Mouse (Mus musculus) monocyte, adult 2 months (primary cell): ENCODE measurements at regions not wholly inside any gene's neighbourhood (a gene's known extent, or its start where the extent isn't known, plus 50 kb on each side); places are given as distances from the start of the nearest gene placed in this dataset.
A peak's percentile ranks its signal among the peaks of the same experiment; 100 is the strongest.

Source experiments
- DNase-seq, 2 experiments: peaks; one replicate each; pipeline ENCODE4 v3.0.0; 2022; ENCODE audit warnings: low spot score in 2 of 2, low read depth in 1 of 2

DNA sequence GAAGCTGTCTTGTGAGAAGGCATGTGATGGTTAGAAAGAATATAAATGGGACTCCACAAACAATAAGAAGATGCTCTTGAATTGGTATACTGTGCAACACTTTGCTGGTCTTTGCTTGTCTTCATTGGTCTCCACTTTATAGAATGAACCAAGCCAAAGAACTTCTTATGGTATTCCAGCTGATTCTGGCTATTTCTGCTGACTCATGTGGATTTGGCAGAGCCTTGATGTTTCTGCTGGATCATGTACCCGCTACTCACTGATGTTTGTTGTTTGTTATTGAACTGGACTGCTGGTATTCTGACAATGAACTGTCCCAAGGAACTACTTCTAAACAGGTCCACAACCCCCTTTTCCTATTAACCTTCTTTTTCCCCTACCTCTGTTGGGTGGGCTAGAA lies 234.5 kb upstream of the Prep start:
- DNase-seq = no peak

GRCm38 (mm10) chr10:44826271-44826670 lies 240.7 kb upstream of the Prep start:
- DNase-seq = no peak

DNA sequence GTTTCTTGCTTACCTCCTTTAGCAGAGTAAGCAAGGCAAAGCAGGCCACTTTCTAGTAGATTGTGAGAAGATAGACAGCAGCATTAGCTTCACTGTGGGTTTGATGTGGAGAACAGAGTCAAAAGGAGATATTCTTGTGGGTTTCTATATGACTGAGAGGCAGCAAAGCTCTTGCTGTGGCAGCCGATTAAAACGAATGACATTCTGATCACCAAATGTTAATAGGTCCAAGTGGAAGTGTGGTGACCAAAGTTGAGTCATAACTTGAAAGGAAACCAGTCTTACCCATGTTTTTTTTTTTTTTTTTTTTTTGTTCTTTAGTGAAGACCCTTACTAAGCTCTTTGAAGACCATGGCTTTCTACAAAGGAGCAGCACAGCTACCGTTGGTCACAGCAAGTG lies 245.3 kb upstream of the Prep start:
- DNase-seq = no peak

- DNase-seq = no peak
These were observed 246.6 kb upstream of the Prep start for GRCm38 (mm10) chr10:44820379-44820778.

- no peak for DNase-seq
These were observed 247.6 kb upstream of the Prep start for GRCm38 (mm10) chr10:44819361-44819760.

DNA sequence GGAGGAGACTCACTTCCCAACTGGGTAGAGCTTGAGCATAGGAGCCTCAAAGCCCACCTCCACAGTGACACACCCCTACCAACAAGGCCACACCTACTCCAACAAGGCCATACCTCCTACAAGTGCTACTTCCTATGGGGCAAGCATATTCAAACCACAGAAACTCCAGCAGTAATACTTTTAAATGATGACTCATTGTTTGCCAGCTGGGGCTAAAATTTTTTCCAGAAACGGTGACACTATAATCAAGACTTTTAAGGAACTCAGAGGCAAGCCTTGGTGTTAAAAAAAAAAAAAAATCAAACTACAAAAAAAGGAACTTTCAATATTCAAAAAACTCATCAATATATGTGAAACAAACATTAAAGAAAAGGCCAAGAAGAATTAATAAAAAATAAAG lies 248.4 kb upstream of the Prep start:
- DNase-seq = peak in 1 of 2 experiments; percentile 0

- no peak for DNase-seq
These were observed 267.9 kb upstream of the Prdm1 start for GRCm38 (mm10) chr10:44796205-44796604.

GRCm38 (mm10) chr10:44785386-44785785 lies 257.1 kb upstream of the Prdm1 start:
- DNase-seq = no peak

DNA sequence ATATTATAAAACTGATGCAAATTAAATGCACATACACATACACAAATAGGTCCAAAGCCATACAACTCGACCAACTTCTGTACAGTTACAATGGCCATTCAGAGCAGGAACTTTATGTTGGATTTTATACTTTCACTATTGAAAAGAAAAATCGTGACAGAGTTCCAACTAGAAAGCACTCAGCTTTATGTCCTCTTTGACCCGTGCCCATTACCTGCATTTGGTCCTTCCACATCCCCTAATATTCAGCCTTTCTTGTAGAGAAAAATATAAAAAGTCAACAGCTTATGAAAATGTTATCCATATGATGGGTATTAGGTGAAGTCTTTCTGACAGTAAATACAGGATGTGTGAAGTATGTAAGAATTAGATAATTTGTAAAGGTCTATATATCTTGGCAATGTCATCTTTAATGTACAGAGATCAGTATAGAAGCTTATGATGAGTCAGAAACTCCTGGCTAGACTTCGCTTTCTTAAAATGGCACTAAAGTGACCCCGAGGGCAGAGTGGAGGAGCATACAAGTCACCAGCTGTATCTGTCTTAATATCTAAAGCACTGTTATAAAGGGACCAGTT lies 252.2 kb upstream of the Prdm1 start:
- no peak for DNase-seq

- DNase-seq = no peak
These were observed 251.4 kb upstream of the Prdm1 start for GRCm38 (mm10) chr10:44779568-44780207.

GRCm38 (mm10) chr10:44777214-44777613 lies 248.9 kb upstream of the Prdm1 start:
- no peak for DNase-seq

DNA sequence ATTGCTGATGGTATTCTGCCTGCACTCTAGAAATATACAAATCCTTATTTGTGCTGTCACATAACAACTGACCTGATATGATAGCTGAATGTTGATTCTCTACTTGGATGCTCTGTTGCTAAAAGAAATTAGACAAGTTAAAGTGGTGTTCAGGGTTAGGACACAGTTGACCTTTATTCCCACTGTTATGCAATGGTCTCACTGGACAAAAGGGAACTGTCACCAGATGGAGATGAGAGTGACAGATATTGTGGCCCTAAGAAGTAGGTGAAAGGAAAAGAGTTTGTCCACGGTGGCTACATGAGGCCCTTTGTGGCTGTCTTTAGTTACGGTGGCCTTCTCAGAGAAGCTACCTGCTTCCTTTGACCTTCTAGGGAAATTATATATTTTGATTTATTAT lies 247.9 kb upstream of the Prdm1 start:
- no peak for DNase-seq

- no peak for DNase-seq
These were observed 237.2 kb upstream of the Prdm1 start for GRCm38 (mm10) chr10:44765527-44765926.

DNA sequence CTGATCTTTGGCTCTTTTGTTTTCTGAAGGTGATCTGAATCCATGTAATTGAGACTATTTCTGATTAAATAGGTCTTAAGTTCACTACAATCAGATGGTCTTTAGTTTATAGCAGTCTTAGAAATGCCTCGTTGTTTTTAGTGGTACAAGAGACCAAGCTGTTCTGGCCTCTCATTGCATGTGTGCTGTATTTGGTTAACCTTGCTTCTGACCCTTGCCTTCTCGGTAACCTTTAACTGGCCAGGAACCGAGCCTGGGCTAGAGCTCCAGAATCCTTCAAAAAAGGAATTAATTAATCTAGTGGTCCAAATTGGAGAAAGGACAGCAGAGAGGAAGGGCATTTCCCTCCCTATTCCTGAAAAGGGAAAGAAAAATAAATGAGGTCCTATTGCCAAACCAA lies 234.8 kb upstream of the Prdm1 start:
- DNase-seq = no peak

- DNase-seq = no peak
These were observed 233.8 kb upstream of the Prdm1 start for GRCm38 (mm10) chr10:44762068-44762467.

DNA sequence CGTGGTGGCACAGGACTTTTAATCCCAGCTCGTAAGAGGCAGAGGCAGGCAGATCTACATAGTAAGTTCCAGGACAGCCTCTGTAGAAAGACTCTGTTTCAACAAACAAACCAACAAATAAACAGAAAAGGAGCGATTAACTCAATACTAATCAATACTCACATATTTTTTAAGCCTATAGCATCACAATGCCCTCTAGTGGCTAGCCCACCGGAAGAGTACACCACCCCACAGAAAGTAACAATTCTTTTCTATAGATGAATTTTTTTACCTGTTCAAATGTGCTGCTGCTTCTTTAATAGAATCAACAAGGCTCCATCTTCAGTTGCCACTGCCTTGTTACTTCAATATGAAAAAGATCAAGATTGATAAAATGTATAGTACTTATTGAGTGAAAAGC lies 233.0 kb upstream of the Prdm1 start:
- no peak for DNase-seq

DNA sequence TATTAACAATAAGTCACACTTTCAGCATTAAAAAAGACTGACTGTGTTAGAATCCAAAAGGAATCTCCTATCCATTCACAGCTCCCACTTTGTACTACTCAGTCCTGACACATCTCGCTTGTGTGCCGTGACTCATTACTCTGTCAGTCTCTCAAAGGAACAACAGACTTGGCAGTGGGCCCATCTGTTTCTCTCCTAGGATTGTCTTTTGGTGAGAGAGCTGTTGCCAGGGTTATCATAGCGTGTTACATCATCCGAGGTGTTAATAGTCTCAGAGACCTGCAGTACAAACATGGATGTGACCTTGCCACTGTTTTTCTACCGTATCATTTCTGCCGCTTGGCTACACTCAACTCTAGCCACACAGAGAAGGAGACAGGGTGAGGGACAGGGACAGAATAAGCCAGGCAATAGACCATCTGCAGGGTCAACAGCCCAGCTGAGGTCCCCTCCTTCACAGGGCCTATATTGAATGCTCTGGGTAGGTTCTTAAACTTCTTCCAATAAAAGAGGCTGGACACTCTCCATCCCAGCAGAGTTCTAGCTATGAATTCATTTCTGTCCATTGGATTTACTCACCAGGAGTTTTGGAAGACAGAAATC lies 227.2 kb upstream of the Prdm1 start:
- no peak for DNase-seq

DNA sequence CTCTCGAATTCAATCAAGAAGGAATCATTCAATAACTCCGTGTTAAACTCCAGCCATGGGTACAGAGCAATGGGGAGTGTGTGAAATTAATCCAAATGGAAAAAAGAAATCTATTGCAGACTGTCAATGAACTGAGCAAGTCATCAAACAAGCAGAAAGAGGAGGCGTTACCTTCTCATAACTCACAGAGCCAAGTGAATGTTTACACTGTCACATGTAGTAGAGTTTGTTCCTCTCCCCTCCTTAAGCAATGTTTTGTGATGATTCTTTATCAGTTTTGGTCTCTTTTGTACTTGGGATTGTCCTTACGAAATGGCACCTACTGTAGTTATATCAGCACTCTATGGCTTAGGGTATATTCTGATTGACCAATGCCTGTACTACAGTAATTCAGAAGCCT lies 226.6 kb upstream of the Prdm1 start:
- DNase-seq = no peak

- DNase-seq = no peak
These were observed 224.6 kb upstream of the Prdm1 start for GRCm38 (mm10) chr10:44752719-44753390.

GRCm38 (mm10) chr10:44751061-44751460 lies 222.8 kb upstream of the Prdm1 start:
- DNase-seq = no peak

DNA sequence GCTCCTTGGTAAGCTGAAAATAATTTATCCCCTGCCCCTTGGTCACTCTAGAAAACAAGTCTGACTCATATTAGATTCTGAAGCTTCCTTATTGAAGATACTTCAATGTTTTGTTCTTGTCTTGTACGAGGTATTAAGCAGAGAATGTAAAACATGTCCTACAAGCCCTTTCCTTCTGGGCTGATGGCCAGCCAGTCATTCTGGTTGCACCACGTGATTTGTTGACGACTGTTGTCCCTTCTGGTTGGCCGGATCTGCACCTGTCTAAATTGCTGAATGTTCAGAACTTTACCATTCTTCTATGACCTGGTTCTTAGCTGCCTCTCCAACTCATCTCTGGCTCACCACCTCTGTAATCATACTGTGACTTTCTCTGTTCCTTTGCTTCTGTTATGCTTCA lies 220.9 kb upstream of the Prdm1 start:
- DNase-seq = no peak

DNA sequence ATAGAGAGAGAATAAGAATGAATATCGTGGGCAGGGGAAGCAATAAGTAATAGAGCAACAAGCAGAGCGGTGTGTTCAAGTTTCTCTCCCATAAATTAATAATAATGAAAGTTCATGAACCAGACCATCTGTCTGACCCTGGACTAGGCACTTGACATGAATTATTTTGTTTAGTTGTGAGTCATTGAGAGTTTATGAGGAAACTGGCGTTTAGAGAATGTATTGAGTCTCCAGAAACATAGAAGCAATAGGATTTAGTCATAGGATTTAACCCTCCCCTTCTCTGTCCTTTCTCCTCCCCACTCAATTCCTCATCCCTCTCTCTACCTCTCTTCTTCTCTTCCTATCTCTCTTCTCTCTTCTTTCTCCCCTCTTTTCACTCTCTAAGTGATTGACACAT lies 219.1 kb upstream of the Prdm1 start:
- no peak for DNase-seq
